Mouse (Mus musculus): Measurements from ENCODE around the gene Megf11.

DNA sequence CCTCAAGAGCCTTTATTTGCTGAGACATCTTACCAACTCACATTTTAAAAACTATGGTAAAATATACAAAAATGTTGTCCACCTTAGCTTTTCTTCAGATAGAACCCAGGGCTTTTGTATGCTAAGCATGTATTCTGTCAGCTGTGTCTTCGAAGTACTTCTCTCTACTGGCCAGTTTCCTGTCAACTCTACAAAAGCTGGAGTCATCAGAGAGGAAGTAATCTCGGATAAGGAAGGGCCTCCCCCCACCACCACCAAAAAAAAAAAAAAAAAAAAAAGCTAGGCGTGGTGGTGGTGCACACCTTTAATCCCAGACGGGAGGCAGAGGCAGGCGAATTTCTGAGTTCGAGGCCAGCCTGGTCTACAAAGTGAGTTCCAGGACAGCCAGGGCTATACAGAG, 363.9 kb downstream of the Megf11 start:
- TF ChIP-seq ELF1 (IDR thresholded peaks at IDR 0.05; ENCODE audit: low read depth, low read length): no peak
- no peak for TF ChIP-seq CTCF (IDR thresholded peaks at IDR 0.05 in 2 of 3, conservative IDR thresholded peaks at IDR 0.05 in 1 of 3; ENCODE audit: control insufficient read depth in 1 of 3, insufficient read depth in 1 of 3, low read depth in 2 of 3, low read length in 3 of 3, poor library complexity in 1 of 3, severe bottlenecking in 1 of 3)
- TF ChIP-seq BHLHE40 (IDR thresholded peaks at IDR 0.05; ENCODE audit: borderline replicate concordance, low read depth, low read length): no peak
- peak; percentile 95 for TF ChIP-seq ZNF384 (IDR thresholded peaks at IDR 0.05; ENCODE audit: low read depth, low read length)
